Mouse (Mus musculus) kidney, adult 9 months (tissue): ENCODE data around the gene Pdilt.

Source experiments
- DNase-seq: peaks from one replicate; pipeline ENCODE4 v3.0.0; 2022

Gene Pdilt

GRCm38 (mm10) chr7:119523389-119523788 lies at the start of gene Pdilt:
Pdilt (minus strand) TSS chr7:119523489.
- no peak for DNase-seq

DNA sequence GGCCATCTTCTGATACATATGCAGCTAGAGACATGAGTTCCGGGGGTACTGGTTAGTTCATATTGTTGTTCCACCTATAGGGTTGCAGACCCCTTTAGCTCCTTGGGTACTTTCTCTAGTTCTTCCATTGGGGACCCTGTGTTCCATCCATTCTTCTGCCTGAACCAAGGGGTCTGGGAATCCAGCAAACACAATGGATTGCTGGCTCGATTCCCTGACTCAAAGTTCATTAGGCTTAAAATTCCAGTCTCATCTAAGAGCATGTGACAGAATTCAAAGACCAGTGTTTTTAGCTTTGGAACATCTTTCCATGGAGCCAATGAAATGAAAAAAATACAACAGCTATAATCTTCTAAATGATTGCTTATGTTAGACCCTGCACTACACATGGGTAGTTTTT lies 39.2 kb upstream of the Pdilt start:
- DNase-seq: peak; percentile 76

- DNase-seq: peak; percentile 78
Observed at GRCm38 (mm10) chr7:119561441-119561840, 38.2 kb upstream of the Pdilt start.

GRCm38 (mm10) chr7:119560452-119560835 lies 37.2 kb upstream of the Pdilt start:
- DNase-seq: peak; percentile 81

- peak; percentile 88 for DNase-seq
Observed at GRCm38 (mm10) chr7:119559789-119560451, 36.6 kb upstream of the Pdilt start.

GRCm38 (mm10) chr7:119554040-119554439 lies 30.8 kb upstream of the Pdilt start, which contains the start of gene Acsm2:
Acsm2 (plus strand) TSS chr7:119554340.
- DNase-seq: no peak

DNA sequence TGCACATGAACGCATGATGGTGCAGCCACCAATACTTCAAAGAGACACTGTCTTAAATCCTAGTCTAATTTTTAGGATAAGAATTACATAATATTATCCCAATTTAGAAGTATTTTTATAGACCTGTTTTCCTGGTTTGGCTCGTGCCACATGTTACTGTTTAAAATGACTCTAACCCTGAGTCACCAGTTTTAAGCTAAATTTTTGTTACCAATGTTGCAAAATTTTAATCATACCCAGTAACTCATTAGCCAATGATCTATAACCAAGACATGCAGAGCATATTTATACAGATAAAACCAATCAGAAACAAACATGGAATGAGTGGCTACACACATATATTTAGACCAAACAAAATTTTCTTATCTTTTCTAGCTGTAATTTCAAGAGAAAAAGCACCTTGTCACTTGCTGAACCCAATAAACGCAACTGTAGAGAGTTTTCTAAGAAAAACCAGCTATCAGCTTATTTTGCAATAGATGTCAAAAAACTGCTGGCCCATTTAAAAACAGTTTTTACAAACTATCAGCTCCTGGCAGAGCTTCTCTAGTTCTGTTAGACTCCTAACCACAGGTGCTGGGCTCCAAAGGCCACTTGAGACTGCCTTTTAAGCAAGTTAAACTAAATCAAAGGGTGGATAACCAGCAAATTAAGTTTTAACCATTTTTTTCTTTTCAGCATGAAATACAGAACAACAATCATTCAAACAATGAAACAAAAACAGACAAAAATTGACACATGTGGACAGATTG lies 27.4 kb upstream of the Pdilt start:
- DNase-seq: peak; percentile 81

DNA sequence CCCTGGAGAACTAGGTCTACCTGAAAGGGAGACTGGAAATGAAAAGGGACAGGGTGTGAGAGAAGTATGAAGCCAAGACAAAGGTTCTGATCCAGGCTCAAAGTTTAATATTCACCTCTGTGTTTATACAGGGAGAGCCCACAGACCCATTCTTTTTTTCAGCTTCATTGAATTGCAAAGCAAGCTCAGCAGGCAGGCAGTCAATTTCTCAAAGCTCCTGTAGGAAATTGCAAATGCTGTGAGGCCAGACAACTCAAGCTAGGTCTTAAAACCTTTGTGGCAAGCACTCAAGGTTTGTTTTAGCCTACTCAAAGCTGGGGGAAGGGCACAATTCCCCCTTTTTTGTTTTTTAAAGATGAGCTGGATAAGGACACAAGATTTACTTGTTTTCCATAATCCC lies 22.3 kb upstream of the Pdilt start:
- no peak for DNase-seq

- no peak for DNase-seq
Observed at GRCm38 (mm10) chr7:119542445-119542844, 19.2 kb upstream of the Pdilt start.

DNA sequence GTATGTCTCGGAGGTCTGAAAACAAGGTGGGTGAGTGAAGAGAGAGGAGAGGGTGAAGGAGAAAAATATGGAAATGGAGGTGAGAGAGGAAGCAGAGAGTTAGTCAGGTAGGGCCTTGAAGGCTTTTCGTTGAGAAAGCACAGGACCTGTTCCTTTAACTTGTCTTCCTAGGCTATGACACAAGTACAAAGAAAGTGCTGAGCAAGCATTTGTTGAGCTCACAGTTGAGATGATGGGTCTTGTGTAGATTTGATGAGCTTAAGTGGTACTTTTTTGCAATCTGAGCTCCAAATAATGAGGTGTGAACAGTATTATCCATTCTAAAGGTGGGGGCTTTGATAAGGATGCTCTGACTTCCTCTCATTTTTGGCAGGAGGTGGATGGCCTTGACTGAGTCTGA lies 11.1 kb upstream of the Pdilt start:
- DNase-seq: no peak

DNA sequence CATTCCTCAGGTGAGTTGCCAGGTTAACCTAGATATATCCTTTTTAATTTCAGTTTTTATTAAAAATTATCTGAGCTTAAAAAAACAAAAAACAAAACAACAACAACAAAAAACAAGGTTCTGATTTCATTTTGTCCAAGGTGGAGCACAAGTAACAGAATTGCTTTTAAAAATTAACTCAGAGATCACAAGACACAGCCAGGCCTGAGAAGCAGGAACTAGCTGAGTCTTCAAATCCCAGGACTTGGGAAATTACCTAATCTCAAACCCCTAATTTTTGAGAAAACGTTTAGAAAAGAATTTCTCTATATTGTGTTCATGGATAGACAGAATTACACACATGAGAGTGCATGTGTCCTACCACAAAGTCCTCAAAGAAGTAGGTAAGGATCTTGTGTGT lies 9.6 kb upstream of the Pdilt start:
- peak; percentile 67 for DNase-seq

DNA sequence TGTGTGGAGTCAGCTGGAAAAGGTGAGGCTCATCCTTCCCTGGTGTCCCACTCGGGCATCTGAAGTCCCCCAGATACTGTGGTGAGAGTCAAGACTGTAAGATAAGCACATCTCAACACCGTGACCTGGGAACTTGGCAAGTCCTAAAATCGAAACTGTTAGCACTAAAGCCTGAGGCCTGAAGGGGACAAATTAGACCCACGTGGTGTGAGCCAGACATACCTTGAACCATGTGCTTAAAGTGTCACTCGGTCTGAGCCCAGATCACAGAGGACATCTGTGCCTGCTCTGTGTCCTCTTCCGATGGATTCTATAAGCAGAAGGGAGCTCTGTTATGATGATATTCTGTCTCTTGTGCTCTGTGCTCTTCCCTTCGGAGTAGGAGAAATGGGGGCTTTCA lies 5.3 kb upstream of the Pdilt start:
- DNase-seq: no peak

DNA sequence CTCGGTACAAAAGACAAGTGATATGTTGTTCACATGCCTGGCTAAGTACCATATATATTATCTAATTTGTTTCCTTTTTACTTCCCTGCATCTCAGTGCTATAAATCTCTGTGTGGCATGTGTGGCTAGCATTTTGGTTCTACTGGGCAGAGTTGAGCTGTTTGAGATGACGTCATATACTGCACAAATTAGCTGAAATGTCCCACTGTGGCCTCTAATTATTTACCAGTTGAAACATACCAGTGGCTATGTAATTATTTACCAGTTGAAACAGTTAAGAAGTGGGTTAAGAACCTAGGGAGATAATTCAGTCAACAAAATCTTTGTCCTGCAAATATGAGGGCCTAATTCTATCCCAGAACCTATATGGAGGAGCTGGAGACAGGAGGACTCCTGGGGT lies 4.3 kb upstream of the Pdilt start:
- DNase-seq: peak; percentile 78

- no peak for DNase-seq
Observed at GRCm38 (mm10) chr7:119527135-119527534, 3.8 kb upstream of the Pdilt start.

GRCm38 (mm10) chr7:119526486-119526885 lies 3.2 kb upstream of the Pdilt start:
- no peak for DNase-seq

DNA sequence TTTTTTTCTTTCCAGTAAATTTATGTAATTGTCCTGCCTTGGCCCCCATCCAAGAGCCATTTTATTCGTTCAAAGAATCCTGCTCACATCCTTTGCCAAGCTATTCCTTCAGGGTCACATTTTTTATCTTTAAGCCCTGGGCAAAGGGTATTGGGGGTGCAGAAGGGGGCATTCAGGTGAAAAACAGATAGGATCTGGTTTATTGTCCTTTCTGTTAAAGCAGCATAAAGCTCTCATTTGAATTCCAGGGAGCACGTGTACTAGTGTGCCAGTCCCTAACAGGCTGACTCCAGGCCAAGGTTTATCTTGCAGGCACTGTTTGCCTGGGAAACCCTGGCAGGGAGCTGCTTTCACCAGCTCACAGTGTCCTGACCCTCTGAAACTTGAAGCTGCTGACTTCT lies 2.6 kb upstream of the Pdilt start:
- DNase-seq: peak; percentile 90

DNA sequence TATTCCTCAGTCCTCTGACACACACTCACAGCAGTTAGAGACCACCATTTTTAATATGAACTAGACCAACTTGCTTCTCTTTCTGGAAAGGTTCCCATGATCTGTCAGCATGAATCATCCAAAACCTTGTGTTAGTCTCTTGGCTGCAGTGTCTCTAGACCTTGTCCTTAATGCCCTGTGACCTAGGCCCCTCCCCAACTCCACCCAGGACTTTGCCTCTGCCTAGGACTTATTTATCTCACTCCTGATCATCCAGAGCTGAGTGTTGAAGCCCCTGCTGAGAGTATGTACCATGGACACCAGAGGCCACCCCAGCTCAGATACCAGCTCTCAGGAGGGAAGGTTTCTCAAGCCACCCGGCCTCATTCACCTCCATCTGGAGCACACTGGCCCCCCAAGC lies 904 bp downstream of the Pdilt start:
- peak; percentile 91 for DNase-seq

DNA sequence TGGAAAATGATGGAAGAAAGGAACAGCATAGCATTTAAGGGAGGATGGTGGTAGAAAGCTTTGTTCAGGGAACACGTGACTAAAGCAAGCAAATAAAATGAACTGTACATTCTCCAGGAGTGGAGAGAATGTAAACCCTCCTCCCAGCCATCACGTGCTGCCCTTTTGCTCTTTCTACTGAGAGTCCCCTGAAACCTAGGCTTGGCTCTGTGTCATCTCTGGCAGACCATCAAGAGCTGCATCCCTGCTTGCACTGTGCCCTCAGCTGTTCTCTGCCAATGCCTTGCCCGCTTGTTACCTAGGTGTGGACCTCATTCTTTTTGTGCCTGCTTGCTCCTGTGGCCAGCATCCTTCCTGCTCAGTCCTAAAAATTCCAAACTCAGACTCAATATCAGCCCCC lies 1.5 kb downstream of the Pdilt start:
- DNase-seq: peak; percentile 95

DNA sequence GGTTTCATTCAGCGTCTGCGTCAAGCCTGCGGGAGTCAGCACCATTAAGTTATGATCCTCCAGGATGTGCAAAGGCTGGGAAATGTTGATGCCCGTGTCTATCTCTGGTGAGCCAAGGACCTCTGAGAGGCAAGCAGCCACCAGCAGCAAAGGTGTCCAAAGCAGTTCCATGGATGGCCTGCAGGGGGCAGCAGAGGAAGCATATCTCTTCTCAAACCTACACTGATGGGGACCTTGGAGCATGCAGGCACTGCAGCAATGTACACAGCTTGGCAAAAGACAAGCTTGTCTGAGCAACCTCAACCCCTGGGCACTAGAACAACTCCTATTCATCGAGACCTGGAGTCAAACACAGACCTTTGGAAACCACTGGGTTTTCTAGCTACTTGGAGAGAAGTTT lies 3.6 kb downstream of the Pdilt start:
- peak; percentile 95 for DNase-seq

DNA sequence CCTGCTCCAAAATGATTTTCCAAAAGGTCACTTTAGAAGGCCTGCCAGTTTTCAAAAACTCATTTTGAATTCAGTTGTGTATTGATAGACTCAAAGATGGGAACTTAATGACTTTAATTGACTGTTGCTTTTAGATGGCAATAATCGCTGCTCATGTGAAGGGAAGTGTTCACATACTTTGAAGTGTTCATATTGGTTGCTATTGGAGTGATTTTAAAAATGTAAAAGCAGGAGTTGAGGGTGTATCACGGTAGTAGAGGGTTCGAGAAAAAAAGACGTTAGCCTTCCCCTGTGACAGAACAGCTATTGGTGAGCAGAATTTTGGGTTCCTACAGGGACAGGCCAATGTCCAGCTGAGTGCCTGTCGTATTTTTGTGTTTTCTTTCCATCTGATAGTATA lies 4.1 kb downstream of the Pdilt start, which contains the start of gene Acsm5:
TSS of gene Acsm5 (plus strand) at position 301 of the 400 bp plus-strand sequence.
- DNase-seq: no peak

DNA sequence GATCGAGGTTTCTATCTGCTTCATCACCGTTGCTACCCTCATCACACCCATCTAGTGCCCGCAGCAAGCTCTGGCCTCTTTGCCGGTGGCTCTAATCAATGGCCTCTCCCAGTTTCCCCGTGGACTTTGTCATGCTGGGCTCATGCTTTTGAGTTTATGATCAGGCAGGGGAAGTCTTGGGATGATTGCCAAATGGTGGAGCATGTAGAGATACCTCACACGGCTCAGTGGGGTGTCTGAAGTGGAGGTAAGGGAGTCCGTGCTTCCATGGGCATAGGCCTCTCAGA lies 7.1 kb downstream of the Pdilt start:
- DNase-seq: no peak

DNA sequence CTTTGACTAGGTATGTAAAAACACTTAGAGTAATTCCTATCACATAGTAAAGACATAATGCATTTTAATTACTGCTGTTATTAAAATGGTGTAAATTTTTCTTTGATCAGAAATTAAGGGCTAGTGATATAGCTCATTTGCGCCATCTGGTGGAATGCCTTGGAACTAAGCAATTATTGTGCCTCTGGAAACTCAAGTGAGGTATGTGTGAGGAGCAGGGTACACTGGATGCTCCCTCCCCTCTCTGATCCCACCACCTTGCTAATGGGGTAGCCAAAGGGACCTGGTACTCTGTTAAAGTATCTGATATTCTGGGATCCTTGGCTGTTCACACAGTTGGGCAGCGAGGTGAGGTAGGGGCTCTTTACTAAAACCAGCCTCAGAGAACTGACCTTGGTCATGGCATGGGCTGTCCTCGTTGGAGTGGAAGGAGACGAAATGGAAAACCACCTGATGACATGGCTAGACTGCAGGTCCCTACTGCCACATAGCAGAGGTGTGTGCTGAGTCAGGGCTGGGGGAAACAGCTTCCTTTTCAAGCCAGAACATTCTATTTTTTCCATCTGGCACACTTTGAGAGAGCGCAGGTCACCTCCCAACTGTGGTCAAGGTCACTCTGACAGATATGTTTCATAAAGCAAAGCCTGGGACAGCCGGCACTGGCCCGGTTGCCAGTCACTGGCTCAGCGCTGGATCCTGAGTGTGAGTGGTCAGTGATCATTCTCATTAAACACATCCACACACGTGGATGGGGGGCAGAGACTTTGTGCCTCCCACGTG lies 7.6 kb downstream of the Pdilt start:
- peak; percentile 79 for DNase-seq

GRCm38 (mm10) chr7:119513056-119513455 lies 10.2 kb downstream of the Pdilt start:
- DNase-seq: peak; percentile 94

- peak; percentile 98 for DNase-seq
Observed at GRCm38 (mm10) chr7:119511143-119511542, 12.1 kb downstream of the Pdilt start.
